Mouse (Mus musculus) CH12.LX (cell line): ENCODE measurements around the gene Camta1.

ENCODE experiments used
- CTCF ChIP-seq, 2 experiments: IDR thresholded peaks in 1 of 2; conservative IDR thresholded peaks in 1 of 2; 2 replicates each; pipeline ENCODE4 v1.5.1; 2011 to 2012; ENCODE audit warnings: low read depth in 2 of 2, low read length in 2 of 2, improper control_type of control experiment in 1 of 2, inconsistent platforms in 1 of 2, mild to moderate bottlenecking in 1 of 2, moderate library complexity in 1 of 2
- IRF4 ChIP-seq: IDR thresholded peaks from 2 replicates; pipeline ENCODE4 v1.6.1; 2014; ENCODE audit warnings: low read depth, mild to moderate bottlenecking, inconsistent platforms, low read length, improper control_type of control experiment
- JUND ChIP-seq: conservative IDR thresholded peaks from 2 replicates; pipeline ENCODE4 v1.6.1; 2011; ENCODE audit warnings: low read depth, low read length, improper control_type of control experiment
- MAX ChIP-seq: IDR thresholded peaks from 2 replicates; pipeline ENCODE4 v1.6.1; 2011; ENCODE audit warnings: low read length, improper control_type of control experiment
- POLR2A ChIP-seq: IDR thresholded peaks from 2 replicates; pipeline ENCODE4 v1.6.1; 2011; ENCODE audit warnings: low read depth, mild to moderate bottlenecking, improper control_type of control experiment, low read length
- POLR2AphosphoS2 ChIP-seq: IDR thresholded peaks from 2 replicates; pipeline ENCODE4 v1.6.1; 2011; ENCODE audit warnings: low read depth, low read length, improper control_type of control experiment
- TCF12 ChIP-seq: IDR thresholded peaks from 2 replicates; pipeline ENCODE4 v1.6.1; 2014; ENCODE audit warnings: low read depth, mild to moderate bottlenecking, inconsistent platforms, low read length, improper control_type of control experiment
- UBTF ChIP-seq: IDR thresholded peaks from 2 replicates; pipeline ENCODE4 v1.6.1; 2012; ENCODE audit warnings: low read depth, mild to moderate bottlenecking, inconsistent platforms, low read length, improper control_type of control experiment, moderate library complexity

DNA sequence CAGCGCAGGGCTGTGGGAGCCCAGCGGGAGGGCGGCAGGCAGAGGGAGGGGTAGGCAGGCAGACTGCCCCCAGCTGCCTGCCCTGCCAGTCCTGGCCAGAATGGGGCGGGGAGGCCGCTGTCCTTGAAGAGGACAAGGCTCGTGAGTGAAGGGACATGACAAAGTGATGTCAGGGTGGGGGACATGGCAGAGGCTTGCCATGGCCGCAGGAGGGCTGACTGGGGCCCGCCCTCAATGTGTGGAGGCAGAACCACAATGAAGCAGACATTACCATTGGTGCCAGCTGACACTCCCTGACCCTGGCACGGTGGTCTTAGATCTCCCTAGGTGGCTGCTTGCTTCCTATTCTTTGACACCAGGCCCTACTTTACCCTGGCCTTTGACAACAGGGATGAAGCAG lies 635.2 kb downstream of the Camta1 start:
- TF ChIP-seq MAX (no peak), UBTF (no peak), POLR2AphosphoS2 (no peak), TCF12 (no peak), CTCF (conservative IDR thresholded peaks at IDR 0.05 in 1 of 2, IDR thresholded peaks at IDR 0.05 in 1 of 2; ENCODE audit: low read depth in 2 of 2, low read length in 2 of 2) (no peak), JUND (no peak), POLR2A (no peak), IRF4 (no peak)
